Mouse (Mus musculus) kidney, postnatal 0 days (tissue): ENCODE data around the gene Taf6. TPM values are rescaled to one million over a fixed set of nuclear protein-coding genes. Genes with fewer than 3 reads are reported as not detected.

Experiments
- ATAC-seq: fragments of 200-750 bp; cut with Nextera tagmentation; replicated peaks from 2 replicates; pipeline ENCODE4 v1.8.0; 2017; ENCODE audit warnings: low read depth, moderate number of reproducible peaks, moderate TSS enrichment, moderate library complexity; ENCODE audit not compliant: low FRiP score
- DNase-seq: peaks from one replicate; pipeline ENCODE4 v3.0.0-alpha.2; 2016; ENCODE audit warnings: low spot score
- H3K27ac ChIP-seq: fragments of 300-500 bp; sonication (generic); 2 replicates; pipeline ENCODE4 v1.5.1; 2014; ENCODE audit warnings: mild to moderate bottlenecking
- H3K27me3 ChIP-seq: fragments of 300-500 bp; sonication (generic); 2 replicates; pipeline ENCODE4 v1.6.1; 2014; ENCODE audit warnings: low read length, mixed read lengths; ENCODE audit not compliant: insufficient read depth
- H3K36me3 ChIP-seq: fragments of 300-500 bp; sonication (generic); 2 replicates; pipeline ENCODE4 v1.6.1; 2014; ENCODE audit warnings: low read length, mixed read lengths; ENCODE audit not compliant: insufficient read depth
- H3K4me1 ChIP-seq: fragments of 300-500 bp; sonication (generic); replicated peaks from 2 replicates; pipeline ENCODE4 v1.6.1; 2014; ENCODE audit warnings: antibody characterized with exemption, low read length, mixed read lengths; ENCODE audit not compliant: insufficient read depth
- H3K4me2 ChIP-seq: fragments of 300-500 bp; sonication (generic); 2 replicates; pipeline ENCODE4 v1.6.1; 2014; ENCODE audit warnings: mild to moderate bottlenecking, low read length, moderate library complexity, mixed read lengths
- H3K4me3 ChIP-seq: fragments of 300-500 bp; sonication (generic); replicated peaks from 2 replicates; pipeline ENCODE4 v1.5.1; 2014; ENCODE audit warnings: low read depth, low read length
- H3K9ac ChIP-seq: fragments of 300-500 bp; sonication (generic); 2 replicates; pipeline ENCODE4 v1.6.1; 2014; ENCODE audit warnings: low read depth, low read length
- H3K9me3 ChIP-seq: fragments of 300-500 bp; sonication (generic); replicated peaks from 2 replicates; pipeline ENCODE4 v1.6.1; 2016; ENCODE audit warnings: low read length, inconsistent platforms, mixed read lengths
- CTCF ChIP-seq: IDR thresholded peaks from 2 replicates; pipeline ENCODE4 v1.5.1; 2016; ENCODE audit warnings: antibody characterized with exemption, low read depth, mild to moderate bottlenecking, moderate library complexity
- WGBS: fragments of 180-500 bp; shearing (Covaris S2); extraction: QIAGEN DNeasy Blood & Tissue Kit; methylation state at CpG from one replicate; pipeline ENCODE4 v1.1.7; 2014; 5-methylcytosine and 5-hydroxymethylcytosine counted together
- polyA plus RNA-seq: library from polyadenylated mRNA; unstranded; fragments of >200 nt; fragmentation: Nextera tagmentation; extraction: Ambion mirVana; gene quantifications from 2 replicates; pipeline ENCODE4 v1.2.1, GENCODE M21; 2015

The Taf6 gene
- polyA plus RNA-seq, 1 experiment from 2014 or later = 49.8 TPM

GRCm38 (mm10) chr5:138163046-138163445 is 24.2 kb downstream of the Taf6 start:
- H3K4me1 ChIP-seq = no peaks in the 10 kb centered on the region; the same call in 1 of the 2 replicates
- H3K4me2 ChIP-seq = no peak overlapping the region
- no peak overlapping the region for H3K27ac ChIP-seq
- H3K27me3 ChIP-seq = no peaks in the 10 kb centered on the region
- ATAC-seq = no peak
- H3K9ac ChIP-seq = no peak overlapping the region
- H3K4me3 ChIP-seq = no peak overlapping the region
- no peak for DNase-seq
- no peak for TF ChIP-seq CTCF
- WGBS = 74% methylated on average over 6 of the region's 6 CpGs
- no peaks in the 10 kb centered on the region for H3K9me3 ChIP-seq
- peaks cover 48% of the 10 kb centered on the region for H3K36me3 ChIP-seq

- H3K27ac ChIP-seq = peak within 1 kb of the TSS; percentile 70; the same call in 1 of the 2 replicates
- TF ChIP-seq CTCF = no peak
- H3K27me3 ChIP-seq = no peaks in the 10 kb centered on the region
- peak within 1 kb of the TSS; percentile 71 for H3K9ac ChIP-seq
- ATAC-seq (peak; percentile 92), DNase-seq (peak; percentile 98)
- H3K4me1 ChIP-seq = no peaks in the 10 kb centered on the region; the same call in 1 of the 2 replicates
- H3K4me3 ChIP-seq = peak within 1 kb of the TSS; percentile 62
- no peaks in the 10 kb centered on the region for H3K9me3 ChIP-seq
- WGBS = under 1% methylated on average over 42 of the region's 42 CpGs
- H3K4me2 ChIP-seq = peak within 1 kb of the TSS; percentile 77
- H3K36me3 ChIP-seq = peaks cover 30% of the 10 kb centered on the region
Measured at GRCm38 (mm10) chr5:138160842-138161665, 26.2 kb downstream of the Taf6 start, which contains the start of gene Cops6. Gene Cops6 (plus strand): TSS chr5:138161071.

GRCm38 (mm10) chr5:138160224-138160762 is 27.0 kb downstream of the Taf6 start:
- Histone ChIP-seq H3K4me2 (peak overlapping the region; percentile 77), H3K27me3 (no peaks in the 10 kb centered on the region), H3K9ac (no peak overlapping the region; the same call in 1 of the 2 replicates), H3K36me3 (peaks cover 22% of the 10 kb centered on the region), H3K9me3 (no peaks in the 10 kb centered on the region), H3K27ac (no peak overlapping the region), H3K4me3 (peak overlapping the region; percentile 62), H3K4me1 (no peaks in the 10 kb centered on the region; the same call in 1 of the 2 replicates)
- ATAC-seq (no peak), DNase-seq (no peak)
- no peak for TF ChIP-seq CTCF
- 62% methylated on average over 7 of the region's 7 CpGs for WGBS

DNA sequence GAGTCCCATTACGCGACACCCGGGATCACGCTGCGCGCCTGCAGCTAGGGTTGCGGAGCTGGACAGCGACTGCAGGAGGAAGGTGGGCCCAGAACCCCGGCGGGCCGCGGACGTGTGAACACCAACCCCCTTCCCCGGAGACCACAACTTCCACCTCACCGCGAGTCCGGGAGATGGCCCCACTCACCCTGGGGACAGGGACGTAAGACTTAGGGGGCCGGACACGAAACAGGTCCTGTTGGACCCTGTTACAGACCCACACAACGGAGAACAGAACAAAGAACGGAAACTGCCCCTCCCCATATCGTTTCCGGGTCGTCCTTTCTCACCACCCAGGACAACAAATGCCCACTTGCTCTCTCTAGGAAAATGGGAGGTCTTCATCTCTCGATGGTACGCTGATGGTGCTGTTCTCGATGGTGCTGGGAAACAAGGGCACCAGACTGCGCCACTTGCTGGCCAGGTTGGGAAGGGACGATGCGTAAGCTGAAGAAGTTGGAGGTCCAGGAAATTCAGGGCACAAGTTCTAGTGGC is 31.7 kb downstream of the Taf6 start, which contains the start of gene Zfp113:
Zfp113 (minus strand) TSS at position 302 of the 534 bp plus-strand sequence.
- under 1% methylated on average over 31 of the region's 31 CpGs for WGBS
- H3K36me3 ChIP-seq = peaks cover 11% of the 10 kb centered on the region
- H3K4me3 ChIP-seq = peak within 1 kb of the TSS; percentile 81
- H3K27ac ChIP-seq = peak within 1 kb of the TSS; percentile 96
- peak; percentile 97 for ATAC-seq
- TF ChIP-seq CTCF = peak; percentile 95
- H3K9ac ChIP-seq = peak within 1 kb of the TSS; percentile 88
- no peaks in the 10 kb centered on the region for H3K9me3 ChIP-seq
- H3K27me3 ChIP-seq = no peaks in the 10 kb centered on the region
- peak; percentile 98 for DNase-seq
- H3K4me2 ChIP-seq = peak within 1 kb of the TSS; percentile 70
- no peaks in the 10 kb centered on the region for H3K4me1 ChIP-seq

GRCm38 (mm10) chr5:138154390-138154789 is 32.9 kb downstream of the Taf6 start:
- H3K9ac ChIP-seq = no peak overlapping the region

DNA sequence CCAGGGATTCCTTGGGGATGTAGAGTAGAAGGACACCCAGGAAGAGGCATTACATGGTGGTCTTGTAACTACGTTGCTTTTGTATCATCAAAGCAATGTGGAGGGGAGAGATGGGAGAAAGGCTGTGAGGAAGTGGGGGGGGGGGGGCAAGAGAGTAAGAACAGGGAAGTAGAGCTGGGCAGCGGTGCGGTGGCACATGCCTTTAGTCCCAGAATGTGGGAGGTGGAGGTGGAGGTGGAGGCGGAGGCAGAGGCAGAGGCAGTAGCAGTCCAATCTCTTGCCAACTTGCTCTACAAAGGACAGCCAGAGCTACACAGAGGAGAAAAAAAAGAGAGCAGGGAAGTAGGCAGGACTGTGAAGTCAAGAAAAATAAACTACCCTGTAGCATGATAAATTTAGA is 48.7 kb downstream of the Taf6 start:
- Histone ChIP-seq H3K4me2 (no peak overlapping the region), H3K36me3 (peaks cover 13% of the 10 kb centered on the region), H3K4me3 (no peak overlapping the region), H3K27ac (0 out of 2 replicates have a peak overlapping the region, but pooled peaks have one; percentile 31), H3K4me1 (no peaks in the 10 kb centered on the region), H3K9ac (no peak overlapping the region), H3K9me3 (no peaks in the 10 kb centered on the region), H3K27me3 (no peaks in the 10 kb centered on the region)
- TF ChIP-seq CTCF = no peak
- DNase-seq = no peak
- ATAC-seq = no peak
- WGBS = 71% methylated on average over 4 of the region's 4 CpGs

More at GRCm38 (mm10) chr5:138154390-138154789, 32.9 kb downstream of the Taf6 start:
- no peaks in the 10 kb centered on the region for H3K27me3 ChIP-seq
- H3K36me3 ChIP-seq = peaks cover 15% of the 10 kb centered on the region
- DNase-seq (no peak), ATAC-seq (no peak)
- H3K4me1 ChIP-seq = no peaks in the 10 kb centered on the region
- peak overlapping the region; percentile 70 for H3K4me2 ChIP-seq
- TF ChIP-seq CTCF = no peak
- no peaks in the 10 kb centered on the region for H3K9me3 ChIP-seq
- no peak overlapping the region for H3K27ac ChIP-seq
- H3K4me3 ChIP-seq = peak overlapping the region; percentile 81
- WGBS = 78% methylated on average over 3 of the region's 3 CpGs
